Mouse (Mus musculus): Measurements from ENCODE around the gene Gm11939. TPM values are rescaled to one million over a fixed set of nuclear protein-coding genes. Genes with fewer than 3 reads are reported as not detected.

The Gm11939 gene
- not detected in 2 replicates for polyA plus RNA-seq (2015; fragmentation: Nextera tagmentation; extraction: Ambion mirVana)

GRCm38 (mm10) chr11:99559366-99559765 lies at the start of gene Gm11939:
TSS of gene Gm11939 (minus strand) at chr11:99559466.

DNA sequence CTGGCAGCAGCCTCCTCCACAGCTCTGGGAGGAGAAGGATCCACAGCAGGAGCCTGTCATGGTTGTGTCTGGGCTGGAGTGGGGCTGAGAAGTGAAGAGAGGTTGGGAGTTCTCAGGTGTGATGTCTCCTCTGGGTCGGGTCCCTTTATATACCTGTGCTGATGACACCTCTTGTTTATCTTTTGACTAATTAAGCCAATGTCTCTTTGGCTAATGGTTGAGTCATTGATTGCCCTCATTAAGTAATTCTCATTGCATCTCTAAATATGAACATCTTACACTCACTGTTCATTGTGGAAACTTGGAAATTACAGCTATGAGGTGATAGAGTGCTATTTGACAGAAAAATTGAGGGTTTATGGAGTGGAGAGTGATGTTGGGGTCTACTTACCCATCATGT lies 43.9 kb upstream of the Gm11939 start, which contains the start of gene Gm11938:
Gm11938 (minus strand) TSS at position 101 of the 400 bp plus-strand sequence.

GRCm38 (mm10) chr11:99597742-99598141 lies 38.5 kb upstream of the Gm11939 start, which contains the start of gene Krtap9-3:
TSS of gene Krtap9-3 (minus strand) at chr11:99598105.

GRCm38 (mm10) chr11:99590981-99591380 lies 31.7 kb upstream of the Gm11939 start, which contains the start of gene Krtap1-3:
TSS of gene Krtap1-3 (minus strand) at chr11:99591339.

GRCm38 (mm10) chr11:99583245-99583704 lies 24.0 kb upstream of the Gm11939 start, which contains the start of gene Krtap1-4:
TSS of gene Krtap1-4 (minus strand) at chr11:99583654.

DNA sequence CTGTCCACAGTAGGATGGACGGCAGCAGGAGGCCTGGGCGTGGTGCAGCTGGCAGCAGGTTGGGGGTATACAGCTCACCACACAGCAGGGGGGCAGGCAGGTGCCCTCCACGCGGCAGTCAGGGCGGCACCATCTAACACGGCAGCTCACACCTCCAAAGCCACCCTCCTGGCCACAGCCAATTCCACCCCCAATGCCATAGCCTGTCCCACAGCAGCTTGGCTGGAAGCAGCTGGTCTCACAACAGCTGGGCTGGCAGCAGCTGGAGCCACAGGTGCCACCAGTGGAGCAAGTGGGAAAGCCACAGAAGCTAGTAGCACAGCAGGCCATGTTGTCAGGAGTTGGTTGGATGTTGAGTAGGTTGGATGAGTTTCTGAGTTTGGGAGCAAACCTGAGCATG lies 21.4 kb upstream of the Gm11939 start, which contains the start of gene Krtap1-5:
Krtap1-5 (minus strand) TSS at position 381 of the 400 bp plus-strand sequence.

GRCm38 (mm10) chr11:99566530-99566929 lies 7.3 kb upstream of the Gm11939 start, which contains the start of gene Krtap3-1:
TSS of gene Krtap3-1 (minus strand) at chr11:99566630.

DNA sequence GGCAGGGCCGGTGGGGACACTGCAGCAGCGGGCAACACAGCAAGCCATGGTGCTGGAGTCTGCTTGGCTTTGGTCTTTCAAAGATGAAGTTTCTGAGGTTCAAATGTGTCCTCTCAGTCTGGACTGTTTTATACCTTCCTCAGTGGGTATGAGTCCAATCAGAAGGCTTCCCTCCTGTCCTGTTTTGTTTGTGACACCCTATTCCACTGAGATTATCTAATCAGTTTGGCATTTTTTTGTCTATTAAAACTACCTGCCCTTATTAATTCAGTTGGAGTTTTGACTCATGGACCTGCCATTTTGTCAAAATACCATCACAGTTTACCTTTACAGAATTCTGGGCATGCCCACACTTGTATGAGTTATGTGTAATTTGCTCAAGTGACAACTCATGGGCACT lies 2.5 kb downstream of the Gm11939 start, which contains the start of gene Krtap3-2:
Krtap3-2 (minus strand) TSS at position 101 of the 400 bp plus-strand sequence.

DNA sequence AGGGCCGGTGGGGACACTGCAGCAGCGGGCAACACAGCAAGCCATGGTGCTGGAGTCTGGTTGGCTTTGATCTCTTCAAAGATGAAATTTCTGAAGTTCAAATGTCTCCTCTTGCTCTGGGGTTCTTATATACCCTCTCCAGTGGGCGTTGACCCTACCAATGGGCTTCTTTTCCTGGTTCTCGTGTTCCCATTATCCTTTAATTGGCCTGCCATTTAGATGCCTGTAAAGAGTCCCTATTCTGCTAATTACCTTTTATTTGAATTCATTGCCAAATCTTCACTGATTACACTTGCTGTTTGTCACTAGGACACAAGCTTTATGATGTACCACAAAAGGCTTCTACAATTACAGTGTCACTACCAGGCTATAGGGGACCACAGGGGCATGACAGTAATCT lies 8.5 kb downstream of the Gm11939 start, which contains the start of gene Krtap3-3:
Krtap3-3 (minus strand) TSS at position 101 of the 400 bp plus-strand sequence.

DNA sequence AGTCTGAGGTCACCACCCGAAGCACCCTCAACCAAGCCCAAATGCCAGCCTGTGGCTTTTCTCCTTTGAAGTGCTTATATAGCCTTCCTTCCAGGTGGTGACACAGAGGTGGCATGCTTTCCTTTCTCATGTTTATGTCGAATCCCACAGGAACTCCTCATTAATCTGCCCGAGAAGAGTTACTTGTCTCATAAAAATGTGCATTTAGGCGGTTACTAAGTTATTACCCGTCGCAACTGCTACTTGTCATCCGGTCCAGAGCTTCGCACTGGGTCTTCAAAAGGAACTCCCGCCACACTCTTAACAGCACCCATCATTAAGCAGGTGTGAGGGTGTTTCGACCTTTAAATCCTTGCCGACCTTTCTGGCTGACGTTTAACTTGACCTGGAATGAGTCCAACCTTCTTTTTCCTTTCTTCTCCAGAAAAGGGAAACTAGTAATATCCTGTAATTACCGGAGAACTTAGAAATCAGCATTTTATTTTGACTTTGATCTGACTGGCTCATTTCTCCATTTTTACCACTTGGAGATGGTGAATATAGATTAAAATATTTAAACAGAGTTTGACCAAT lies 37.9 kb downstream of the Gm11939 start, which contains the start of gene Krt39:
Krt39 (minus strand) TSS at position 51 of the 573 bp plus-strand sequence.

Other genes starting within 250 kb of the Gm11939 start
- not detected in 2 replicates for gene Krt25, start 236.5 kb downstream of the Gm11939 start, polyA plus RNA-seq (2015; fragmentation: Nextera tagmentation; extraction: Ambion mirVana)
- not detected in 2 replicates for gene Krt26, start 221.5 kb downstream of the Gm11939 start, polyA plus RNA-seq (2015; fragmentation: Nextera tagmentation; extraction: Ambion mirVana)
- not detected in 2 replicates for gene Krt27, start 208.4 kb downstream of the Gm11939 start, polyA plus RNA-seq (2015; fragmentation: Nextera tagmentation; extraction: Ambion mirVana)
- 0.08 and 0.14 TPM in 2 replicates for gene Krt28, start 184.6 kb downstream of the Gm11939 start, polyA plus RNA-seq (2015; fragmentation: Nextera tagmentation; extraction: Ambion mirVana)
- gene Krt10, start 170.1 kb downstream of the Gm11939 start, polyA plus RNA-seq (2015; fragmentation: Nextera tagmentation; extraction: Ambion mirVana): 34.8 and 42.7 TPM in 2 replicates
- gene Krt12, start 137.2 kb downstream of the Gm11939 start, polyA plus RNA-seq (2015; fragmentation: Nextera tagmentation; extraction: Ambion mirVana): not detected in 2 replicates
- gene Krt20, start 121.3 kb downstream of the Gm11939 start, polyA plus RNA-seq (2015; fragmentation: Nextera tagmentation; extraction: Ambion mirVana): 1.3 and 3.1 TPM in 2 replicates
- 1.7 and 3.0 TPM in 2 replicates for gene Krt23, start 66.3 kb downstream of the Gm11939 start, polyA plus RNA-seq (2015; fragmentation: Nextera tagmentation; extraction: Ambion mirVana)
- gene Krt39, start 38.1 kb downstream of the Gm11939 start, polyA plus RNA-seq (2015; fragmentation: Nextera tagmentation; extraction: Ambion mirVana): not detected in 2 replicates
- gene Krt40, start 16.3 kb downstream of the Gm11939 start, polyA plus RNA-seq (2015; fragmentation: Nextera tagmentation; extraction: Ambion mirVana): not detected in 2 replicates
- gene Krtap3-3, start 8.6 kb downstream of the Gm11939 start, polyA plus RNA-seq (2015; fragmentation: Nextera tagmentation; extraction: Ambion mirVana): not detected in 2 replicates
- not detected in 2 replicates for gene Krtap3-2, start 2.6 kb downstream of the Gm11939 start, polyA plus RNA-seq (2015; fragmentation: Nextera tagmentation; extraction: Ambion mirVana)
- gene Krtap3-1, start 7.2 kb upstream of the Gm11939 start, polyA plus RNA-seq (2015; fragmentation: Nextera tagmentation; extraction: Ambion mirVana): not detected in 2 replicates
- gene Krtap1-5, start 21.6 kb upstream of the Gm11939 start, polyA plus RNA-seq (2015; fragmentation: Nextera tagmentation; extraction: Ambion mirVana): not detected in 2 replicates
- gene Krtap1-4, start 24.2 kb upstream of the Gm11939 start, polyA plus RNA-seq (2015; fragmentation: Nextera tagmentation; extraction: Ambion mirVana): not detected in 2 replicates
- gene Krtap1-3, start 31.9 kb upstream of the Gm11939 start, polyA plus RNA-seq (2015; fragmentation: Nextera tagmentation; extraction: Ambion mirVana): not detected in 2 replicates
- not detected in 2 replicates for gene Krtap9-3, start 38.6 kb upstream of the Gm11939 start, polyA plus RNA-seq (2015; fragmentation: Nextera tagmentation; extraction: Ambion mirVana)
- not detected in 2 replicates for gene Gm11938, start 43.8 kb upstream of the Gm11939 start, polyA plus RNA-seq (2015; fragmentation: Nextera tagmentation; extraction: Ambion mirVana)
- gene Gm11937, start 50.7 kb upstream of the Gm11939 start, polyA plus RNA-seq (2015; fragmentation: Nextera tagmentation; extraction: Ambion mirVana): not detected in 2 replicates
- gene Krtap2-4, start 55.4 kb upstream of the Gm11939 start, polyA plus RNA-seq (2015; fragmentation: Nextera tagmentation; extraction: Ambion mirVana): not detected in 2 replicates
- gene Gm11562, start 61.0 kb upstream of the Gm11939 start, polyA plus RNA-seq (2015; fragmentation: Nextera tagmentation; extraction: Ambion mirVana): not detected in 2 replicates
- gene Krtap4-1, start 68.8 kb upstream of the Gm11939 start, polyA plus RNA-seq (2015; fragmentation: Nextera tagmentation; extraction: Ambion mirVana): not detected in 2 replicates
- gene Krtap4-2, start 75.6 kb upstream of the Gm11939 start, polyA plus RNA-seq (2015; fragmentation: Nextera tagmentation; extraction: Ambion mirVana): not detected in 2 replicates
- gene Krtap4-7, start 84.6 kb upstream of the Gm11939 start, polyA plus RNA-seq (2015; fragmentation: Nextera tagmentation; extraction: Ambion mirVana): not detected in 2 replicates
- gene Gm11555, start 90.8 kb upstream of the Gm11939 start, polyA plus RNA-seq (2015; fragmentation: Nextera tagmentation; extraction: Ambion mirVana): not detected in 2 replicates
- gene Gm11563, start 99.5 kb upstream of the Gm11939 start, polyA plus RNA-seq (2015; fragmentation: Nextera tagmentation; extraction: Ambion mirVana): not detected in 2 replicates
- gene Krtap4-6, start 106.5 kb upstream of the Gm11939 start, polyA plus RNA-seq (2015; fragmentation: Nextera tagmentation; extraction: Ambion mirVana): not detected in 2 replicates
- not detected in 2 replicates for gene Gm14190, start 131.3 kb upstream of the Gm11939 start, polyA plus RNA-seq (2015; fragmentation: Nextera tagmentation; extraction: Ambion mirVana)
- not detected in 2 replicates for gene Gm14180, start 174.8 kb upstream of the Gm11939 start, polyA plus RNA-seq (2015; fragmentation: Nextera tagmentation; extraction: Ambion mirVana)
- not detected in 2 replicates for gene Gm11595, start 213.4 kb upstream of the Gm11939 start, polyA plus RNA-seq (2015; fragmentation: Nextera tagmentation; extraction: Ambion mirVana)
- not detected in 2 replicates for gene Krtap4-8, start 221.2 kb upstream of the Gm11939 start, polyA plus RNA-seq (2015; fragmentation: Nextera tagmentation; extraction: Ambion mirVana)
- gene Krtap4-9, start 225.7 kb upstream of the Gm11939 start, polyA plus RNA-seq (2015; fragmentation: Nextera tagmentation; extraction: Ambion mirVana): not detected in 2 replicates
- not detected in 2 replicates for gene Gm11596, start 234.0 kb upstream of the Gm11939 start, polyA plus RNA-seq (2015; fragmentation: Nextera tagmentation; extraction: Ambion mirVana)
- not detected in 2 replicates for gene Gm11569, start 239.5 kb upstream of the Gm11939 start, polyA plus RNA-seq (2015; fragmentation: Nextera tagmentation; extraction: Ambion mirVana)
- not detected in 2 replicates for gene Gm11554, start 245.0 kb upstream of the Gm11939 start, polyA plus RNA-seq (2015; fragmentation: Nextera tagmentation; extraction: Ambion mirVana)